ENCODE assay signal across 8 mouse cellular contexts in the genomic region with DNA sequence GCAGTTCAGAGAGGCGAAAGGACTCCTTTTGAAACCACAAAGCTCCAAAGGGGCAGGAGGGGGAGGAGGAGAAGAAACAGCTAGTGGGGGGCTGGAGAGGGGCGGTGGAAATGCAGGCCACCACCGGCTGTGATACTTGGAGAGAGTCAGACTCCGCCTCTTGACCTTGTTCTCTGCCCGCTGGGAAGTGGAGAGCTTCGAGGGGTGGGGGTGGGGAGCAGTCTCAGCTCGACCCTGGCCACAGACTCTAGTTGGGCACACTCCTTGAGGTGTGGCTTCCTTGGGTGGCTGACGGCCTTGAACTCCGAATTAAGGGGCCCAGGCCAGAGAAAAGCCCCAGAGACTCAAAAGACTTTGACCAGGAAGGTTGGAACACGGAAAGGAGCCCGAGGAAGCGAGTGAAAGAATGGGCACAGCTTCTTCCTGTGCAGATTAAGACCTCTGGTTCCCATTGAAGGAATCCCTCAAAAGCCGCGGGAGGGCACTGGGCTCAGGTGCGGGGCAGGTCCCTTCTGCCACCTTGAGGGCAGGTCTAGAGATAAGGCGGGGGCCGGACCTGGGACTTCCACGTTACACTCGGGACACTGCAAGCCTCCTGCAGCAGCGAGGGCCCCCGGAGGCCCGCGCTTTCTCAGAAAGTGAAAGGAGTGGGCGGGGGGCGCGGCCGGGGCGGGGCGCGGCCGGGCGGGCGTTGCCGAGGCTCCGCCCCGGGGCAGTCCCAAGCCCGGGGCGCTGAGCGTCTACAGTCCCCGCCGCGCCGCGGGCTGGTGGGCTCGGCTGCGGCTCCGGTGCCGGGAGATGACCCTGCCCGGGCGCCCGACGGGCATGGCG. TPM values are rescaled to one million over a fixed set of nuclear protein-coding genes. Genes with fewer than 3 reads are reported as not detected.
A peak's percentile ranks its signal among the peaks of the same experiment; 100 is the strongest.
DNase-seq lines count a peak whose midpoint lies in the region; ATAC-seq and TF ChIP-seq lines count a peak whose summit lies in the region.

A gene (plus strand): TSS at position 757 of the 831 bp plus-strand sequence.

- H3K4me1 ChIP-seq in brown adipose tissue, adult 24 weeks (ENCODE audit: control insufficient read depth, insufficient read depth, insufficient read length, low read length), result peaks cover 22% of the 10 kb centered on the region; the same call in 1 of the 2 replicates
- peaks cover 10% of the 10 kb centered on the region; the same call in 1 of the 2 replicates for H3K4me1 ChIP-seq in intestine, postnatal 0 days (replicated peaks; ENCODE audit: control insufficient read depth, insufficient read depth, low read length)
- peaks cover 16% of the 10 kb centered on the region for H3K4me1 ChIP-seq in limb, embryonic 14.5 days (ENCODE audit: control insufficient read depth, insufficient read depth, low read length)
- peaks cover 20% of the 10 kb centered on the region; the same call in 1 of the 2 replicates for H3K4me1 ChIP-seq in midbrain, embryonic 14.5 days (ENCODE audit: control insufficient read depth, insufficient read depth, low read length)

- under 1% methylated on average over 32 of the region's 53 CpGs for WGBS in intestine, postnatal 0 days
- 2% methylated on average over 38 of the region's 53 CpGs for WGBS in limb, embryonic 14.5 days
- under 1% methylated on average over 52 of the region's 53 CpGs for WGBS in midbrain, embryonic 14.5 days

- peak; percentile 55 for ATAC-seq in intestine, postnatal 0 days
- ATAC-seq in limb, embryonic 14.5 days (ENCODE audit: low FRiP score, low read depth), result peak; percentile 85
- peak; percentile 44; the same call in 1 of the 2 replicates for ATAC-seq in midbrain, embryonic 14.5 days (ENCODE audit: low FRiP score, low TSS enrichment)

- peak within 1 kb of the TSS; percentile 84 for H3K4me3 ChIP-seq in brown adipose tissue, adult 24 weeks (ENCODE audit: insufficient read depth, low read depth, low read length)
- peak within 1 kb of the TSS; percentile 64 for H3K4me3 ChIP-seq in intestine, postnatal 0 days (ENCODE audit: low read depth, low read length)
- peak within 1 kb of the TSS; percentile 65 for H3K4me3 ChIP-seq in limb, embryonic 14.5 days (replicated peaks; ENCODE audit: low read length)
- H3K4me3 ChIP-seq in midbrain, embryonic 14.5 days (replicated peaks; ENCODE audit: low read depth, low read length), result peak within 1 kb of the TSS; percentile 51

- TF ChIP-seq CTCF in intestine, postnatal 0 days (IDR thresholded peaks at IDR 0.05; ENCODE audit: low read depth), result peak; percentile 18; the same call in 1 of the 2 replicates

- 0 out of 2 replicates have a peak, but pooled peaks have one; percentile 7 for TF ChIP-seq POLR2A in limb, embryonic 14.5 days (IDR thresholded peaks at IDR 0.05; ENCODE audit: borderline replicate concordance, extremely low read depth, insufficient read depth, insufficient read length)

- H3K9ac ChIP-seq in intestine, postnatal 0 days (ENCODE audit: low read depth, low read length), result peak within 1 kb of the TSS; percentile 65
- H3K9ac ChIP-seq in limb, embryonic 14.5 days (ENCODE audit: low read depth, low read length, severe bottlenecking), result peak within 1 kb of the TSS; percentile 46
- peak within 1 kb of the TSS; percentile 40; the same call in 1 of the 2 replicates for H3K9ac ChIP-seq in midbrain, embryonic 14.5 days (replicated peaks; ENCODE audit: low read length)

- no peaks in the 10 kb centered on the region for H3K9me3 ChIP-seq in intestine, postnatal 0 days (ENCODE audit: control insufficient read depth)
- H3K9me3 ChIP-seq in limb, embryonic 14.5 days (ENCODE audit: control insufficient read depth, low read length), result no peaks in the 10 kb centered on the region
- no peaks in the 10 kb centered on the region for H3K9me3 ChIP-seq in midbrain, embryonic 14.5 days (ENCODE audit: control insufficient read depth, low read length)

- H3K4me2 ChIP-seq in intestine, postnatal 0 days (replicated peaks; ENCODE audit: low read depth), result peak within 1 kb of the TSS; percentile 100
- H3K4me2 ChIP-seq in limb, embryonic 14.5 days (replicated peaks; ENCODE audit: low read depth, low read length, severe bottlenecking), result peak within 1 kb of the TSS; percentile 100
- peak within 1 kb of the TSS; percentile 96 for H3K4me2 ChIP-seq in midbrain, embryonic 14.5 days (ENCODE audit: low read length)

- H3K27ac ChIP-seq in brown adipose tissue, adult 24 weeks (replicated peaks; ENCODE audit: low read depth, low read length), result peak within 1 kb of the TSS; percentile 7; the same call in 1 of the 2 replicates
- peak within 1 kb of the TSS; percentile 97 for H3K27ac ChIP-seq in intestine, postnatal 0 days (ENCODE audit: low read depth, low read length)
- H3K27ac ChIP-seq in limb, embryonic 14.5 days (replicated peaks; ENCODE audit: low read depth, low read length), result no peak within 1 kb of the TSS
- H3K27ac ChIP-seq in midbrain, embryonic 14.5 days (replicated peaks; ENCODE audit: low read depth, low read length), result no peak within 1 kb of the TSS

- peak in 1 of 2 experiments; percentile 56 for DNase-seq in frontal cortex, adult 2 months (ENCODE audit: extremely low spot score in 1 of 2, low spot score in 1 of 2)
- no peak for DNase-seq in frontal cortex, postnatal 14 days (ENCODE audit: low spot score in 2 of 2)
- DNase-seq in gastrocnemius, postnatal 4 days (ENCODE audit: low spot score in 2 of 2), result peak; percentile 29 to 61
- peak; percentile 59 for DNase-seq in limb, embryonic 14.5 days (ENCODE audit: low spot score)
- peak; percentile 76 for DNase-seq in midbrain, embryonic 14.5 days
- peak; percentile 60 to 83 for DNase-seq in spleen, postnatal 4 days (ENCODE audit: low spot score in 2 of 2)

- no peaks in the 10 kb centered on the region for H3K27me3 ChIP-seq in intestine, postnatal 0 days (replicated peaks; ENCODE audit: control insufficient read depth, insufficient read depth, low read length)
- peaks cover 44% of the 10 kb centered on the region for H3K27me3 ChIP-seq in limb, embryonic 14.5 days (ENCODE audit: control insufficient read depth, insufficient read depth, low read length)
- peaks cover 38% of the 10 kb centered on the region for H3K27me3 ChIP-seq in midbrain, embryonic 14.5 days (ENCODE audit: control insufficient read depth, insufficient read depth, low read length)

- H3K36me3 ChIP-seq in intestine, postnatal 0 days (ENCODE audit: control insufficient read depth, insufficient read depth), result no peaks in the 10 kb centered on the region
- H3K36me3 ChIP-seq in limb, embryonic 14.5 days (ENCODE audit: control insufficient read depth, insufficient read depth, low read length), result no peaks in the 10 kb centered on the region
- H3K36me3 ChIP-seq in midbrain, embryonic 14.5 days (ENCODE audit: control insufficient read depth, insufficient read depth, low read length), result no peaks in the 10 kb centered on the region

RNA-seq across cellular contexts. Expression of the gene that starts here (rescaled TPM):
- 158 and 164 TPM in 2 replicates for polyA plus RNA-seq in frontal cortex, adult 2 months (2012; rRNA removed)
- 7.7 and 10.6 TPM in 2 replicates for polyA plus RNA-seq in brown adipose tissue, adult 24 weeks (2012; ENCODE audit: insufficient read depth, insufficient read length, missing spikeins)
- under 1 TPM; 0.29 to 0.34 TPM for total RNA-seq in gastrocnemius, postnatal 4 days (2021)
- 5.3 and 6.2 TPM in 2 replicates for polyA plus RNA-seq in intestine, postnatal 0 days (2015; fragmentation: Nextera tagmentation; extraction: Ambion mirVana)
- 0.50 and 0.54 TPM in 2 replicates for polyA plus RNA-seq in limb, embryonic 14.5 days (2012; rRNA removed)
- polyA plus RNA-seq in limb, embryonic 14.5 days (2014; fragmentation: Nextera tagmentation; extraction: Ambion mirVana), result 0.28 and 0.52 TPM in 2 replicates
- 0.12 and 0.18 TPM in 2 replicates for polyA plus RNA-seq in midbrain, embryonic 14.5 days (2014; fragmentation: Nextera tagmentation; extraction: Ambion mirVana)

Comparison
In these comparisons a context has a peak if more than half of its experiments do, and no peak if none do; other contexts are left out.
1. RNA of the gene that starts here (polyA plus RNA-seq): 158 to 164 TPM in frontal cortex, adult 2 months; 7.7 to 10.6 TPM in brown adipose tissue, adult 24 weeks, 5.3 to 6.2 TPM in intestine, postnatal 0 days, 0.28 to 0.54 TPM in limb, embryonic 14.5 days and 0.12 to 0.18 TPM in midbrain, embryonic 14.5 days; every median in the first group is over 10 times any median in the second.
2. Peak in DNase-seq in gastrocnemius, postnatal 4 days; RNA of the gene not detected or under 1 TPM.
3. Peak in DNase-seq, ATAC-seq, H3K4me3 ChIP-seq, H3K9ac ChIP-seq and H3K4me2 ChIP-seq in limb, embryonic 14.5 days; RNA of the gene not detected or under 1 TPM.
4. Peak in DNase-seq, ATAC-seq, H3K4me3 ChIP-seq, H3K9ac ChIP-seq and H3K4me2 ChIP-seq in midbrain, embryonic 14.5 days; RNA of the gene not detected or under 1 TPM.
5. DNase-seq: peak in spleen, postnatal 4 days (2 of 2); none in frontal cortex, postnatal 14 days (0 of 2).
6. H3K27ac ChIP-seq: peak in brown adipose tissue, adult 24 weeks (single experiment) and intestine, postnatal 0 days (single experiment); none in limb, embryonic 14.5 days (single experiment) and midbrain, embryonic 14.5 days (single experiment).
7. Peak in every context shown above with its lines, with median percentiles within 50 percentile points of each other: H3K4me3 ChIP-seq, ATAC-seq, H3K4me2 ChIP-seq and H3K9ac ChIP-seq.